Mouse (Mus musculus) lung, postnatal 0 days (tissue): ENCODE results near the gene Rab31.

Experiments used
- CTCF ChIP-seq: IDR thresholded peaks from 2 replicates; pipeline ENCODE4 v1.5.1; 2016; ENCODE audit warnings: antibody characterized with exemption, mild to moderate bottlenecking
- EP300 ChIP-seq: IDR thresholded peaks from 2 replicates; pipeline ENCODE4 v1.6.1; 2016; ENCODE audit warnings: antibody characterized with exemption, mild to moderate bottlenecking, control low read depth

DNA sequence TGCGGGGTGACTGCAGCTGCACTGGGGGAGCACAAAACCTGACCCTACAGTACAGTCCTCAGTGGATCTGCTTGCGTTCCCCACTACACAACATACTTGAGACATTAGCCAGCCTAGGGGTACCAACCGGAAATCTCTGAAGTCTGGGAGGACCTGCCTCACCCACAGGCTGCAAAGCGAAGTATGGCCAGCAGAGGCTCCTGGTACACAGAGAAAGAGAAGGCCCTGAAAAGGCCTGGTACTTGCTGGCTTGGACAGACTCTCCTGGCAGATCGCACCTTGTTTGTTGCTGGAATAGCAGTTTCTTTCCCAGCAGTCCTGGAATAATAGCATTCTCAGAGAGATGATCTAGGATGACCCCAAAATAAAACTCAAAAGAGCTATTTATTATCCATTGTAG, 66.3 kb downstream of the Rab31 start:
- TF ChIP-seq CTCF (peak; percentile 84), EP300 (no peak)
